Mouse (Mus musculus) bone marrow macrophage, adult 2 months (primary cell): ENCODE results near the gene Prkaa2.

Experiments
- CTCF ChIP-seq: IDR thresholded peaks from 2 replicates; pipeline ENCODE4 v1.5.1; 2012; ENCODE audit warnings: low read depth, mild to moderate bottlenecking, low read length, moderate library complexity
- POLR2A ChIP-seq: IDR thresholded peaks from 2 replicates; pipeline ENCODE4 v1.6.1; 2012; ENCODE audit warnings: mild to moderate bottlenecking, low read depth, low read length, borderline replicate concordance

GRCm38 (mm10) chr4:105131756-105132314 lies 22.1 kb upstream of the Prkaa2 start:
- TF ChIP-seq POLR2A (no peak), CTCF (no peak)
